Mouse (Mus musculus) brain, adult 2 months (tissue): ENCODE data around the gene Stxbp5l.
A peak's percentile ranks its signal among the peaks of the same experiment; 100 is the strongest.
"Not testable (repeated sequence)": the region's sequence is repeated elsewhere in the genome, so short reads cannot be mapped to it uniquely, and the experiment has no call there.

ENCODE experiments used
- DNase-seq: peaks from one replicate; pipeline ENCODE4 v3.0.0; 2011; ENCODE audit warnings: low read depth, low spot score

Gene Stxbp5l

GRCm38 (mm10) chr16:37292593-37292992 lies 92.2 kb downstream of the Stxbp5l start:
- peak; percentile 69 for DNase-seq

GRCm38 (mm10) chr16:37280206-37280605 lies 104.6 kb downstream of the Stxbp5l start:
- DNase-seq, result peak; percentile 65

- DNase-seq, result peak; percentile 75
Observed at GRCm38 (mm10) chr16:37273681-37274080, 111.1 kb downstream of the Stxbp5l start.

GRCm38 (mm10) chr16:37261678-37262077 lies 123.1 kb downstream of the Stxbp5l start:
- DNase-seq, result no peak

- DNase-seq, result peak; percentile 32
Observed at GRCm38 (mm10) chr16:37219151-37219550, 165.6 kb downstream of the Stxbp5l start.

GRCm38 (mm10) chr16:37208783-37209182 lies 176.0 kb downstream of the Stxbp5l start:
- DNase-seq, result no peak

- DNase-seq, result no peak
Observed at GRCm38 (mm10) chr16:37194152-37194551, 190.6 kb downstream of the Stxbp5l start.

GRCm38 (mm10) chr16:37125190-37125589 lies 259.6 kb downstream of the Stxbp5l start:
- DNase-seq, result not testable (repeated sequence)

- peak; percentile 92 for DNase-seq
Observed at GRCm38 (mm10) chr16:37109285-37109684, 275.5 kb downstream of the Stxbp5l start.

- DNase-seq, result peak; percentile 34
Observed at GRCm38 (mm10) chr16:37108763-37109162, 276.0 kb downstream of the Stxbp5l start.

GRCm38 (mm10) chr16:37094169-37094833 lies 290.5 kb downstream of the Stxbp5l start:
- DNase-seq, result no peak

GRCm38 (mm10) chr16:37089648-37090047 lies 295.1 kb downstream of the Stxbp5l start:
- DNase-seq, result no peak

- no peak for DNase-seq
Observed at GRCm38 (mm10) chr16:37072354-37072753, 312.4 kb downstream of the Stxbp5l start.
